Mouse (Mus musculus) C2C12 (cell line): Measurements from ENCODE around the gene Actr5.

Experiments used
- CEBPB ChIP-seq: IDR thresholded peaks from one replicate; pipeline ENCODE4 v1.6.1; 2011; ENCODE audit warnings: low read depth, mild to moderate bottlenecking, control low read depth, moderate library complexity
- CTCF ChIP-seq: IDR thresholded peaks from one replicate; pipeline ENCODE4 v1.5.1; 2011; ENCODE audit not compliant: control insufficient read depth, insufficient read depth, insufficient read length
- FOSL1 ChIP-seq: IDR thresholded peaks from one replicate; pipeline ENCODE4 v1.8.0; 2011; ENCODE audit warnings: mild to moderate bottlenecking, low read length; ENCODE audit not compliant: poor library complexity, insufficient read depth, severe bottlenecking
- MAX ChIP-seq: IDR thresholded peaks from one replicate; pipeline ENCODE4 v1.6.1; 2011; ENCODE audit warnings: mild to moderate bottlenecking, control low read depth
- MYOD1 ChIP-seq: IDR thresholded peaks from one replicate; pipeline ENCODE4 v1.6.1; 2011; ENCODE audit warnings: low read depth; ENCODE audit not compliant: control insufficient read depth, insufficient read length
- MYOG ChIP-seq: IDR thresholded peaks from one replicate; pipeline ENCODE4 v1.6.1; 2011; ENCODE audit not compliant: control insufficient read depth, insufficient read length; ENCODE audit errors: extremely low read depth
- USF1 ChIP-seq: IDR thresholded peaks from one replicate; pipeline ENCODE4 v1.6.1; 2011; ENCODE audit warnings: low read depth, mild to moderate bottlenecking, control low read depth, moderate library complexity

- TF ChIP-seq CTCF (no peak), CEBPB (no peak), USF1 (no peak), MAX (no peak), MYOD1 (no peak), FOSL1 (no peak), MYOG (no peak)
Measured at GRCm38 (mm10) chr2:158687804-158688241, 63.1 kb downstream of the Actr5 start.
